Mouse (Mus musculus): Measurements from ENCODE around the gene Atg4b.

GRCm38 (mm10) chr1:93741987-93742386, 9.3 kb upstream of the Atg4b start:
- TF ChIP-seq CTCF (IDR thresholded peaks at IDR 0.05; ENCODE audit: low read depth) (no peak), EP300 (IDR thresholded peaks at IDR 0.05; ENCODE audit: low read depth) (0 out of 2 replicates have a peak, but pooled peaks have one; percentile 14)
